Mouse (Mus musculus) liver, embryonic 12.5 days (tissue): Measurements from ENCODE around the gene Dnajc2. TPM values are rescaled to one million over a fixed set of nuclear protein-coding genes. Genes with fewer than 3 reads are reported as not detected.
"Not testable (repeated sequence)": the region's sequence is repeated elsewhere in the genome, so short reads cannot be mapped to it uniquely, and the experiment has no call there.

Source experiments
- ATAC-seq: fragments of 200-750 bp; cut with Nextera tagmentation; 2 replicates; pipeline ENCODE4 v1.8.0; 2017; ENCODE audit warnings: moderate number of reproducible peaks, mild to moderate bottlenecking, moderate library complexity
- H3K27ac ChIP-seq: fragments of 300-500 bp; sonication (generic); 2 replicates; pipeline ENCODE4 v1.5.1; 2016; ENCODE audit warnings: mild to moderate bottlenecking
- H3K27me3 ChIP-seq: fragments of 300-500 bp; sonication (generic); replicated peaks from 2 replicates; pipeline ENCODE4 v1.6.1; 2016; ENCODE audit warnings: mild to moderate bottlenecking, moderate library complexity
- H3K36me3 ChIP-seq: fragments of 300-500 bp; sonication (generic); 2 replicates; pipeline ENCODE4 v1.6.1; 2016; ENCODE audit warnings: mild to moderate bottlenecking, moderate library complexity
- H3K4me1 ChIP-seq: fragments of 300-500 bp; sonication (generic); 2 replicates; pipeline ENCODE4 v1.6.1; 2016
- H3K4me2 ChIP-seq: fragments of 300-500 bp; sonication (generic); 2 replicates; pipeline ENCODE4 v1.6.1; 2016; ENCODE audit warnings: mild to moderate bottlenecking, moderate library complexity
- H3K4me3 ChIP-seq: fragments of 300-500 bp; sonication (generic); 2 replicates; pipeline ENCODE4 v1.5.1; 2016; ENCODE audit warnings: mild to moderate bottlenecking, moderate library complexity
- H3K9ac ChIP-seq: fragments of 300-500 bp; sonication (generic); 2 replicates; pipeline ENCODE4 v1.6.1; 2016; ENCODE audit warnings: mild to moderate bottlenecking, moderate library complexity
- H3K9me3 ChIP-seq: fragments of 300-500 bp; sonication (generic); replicated peaks from 2 replicates; pipeline ENCODE4 v1.6.1; 2016; ENCODE audit warnings: mild to moderate bottlenecking, moderate library complexity
- WGBS: fragments of 180-500 bp; shearing (Covaris S2); methylation state at CpG from one replicate; pipeline ENCODE4 v1.1.7; 2016; ENCODE audit not compliant: insufficient replicate concordance; 5-methylcytosine and 5-hydroxymethylcytosine counted together
- polyA plus RNA-seq: library from polyadenylated mRNA; unstranded; fragments of >200 nt; fragmentation: Nextera tagmentation; extraction: Ambion mirVana; gene quantifications from 2 replicates; pipeline ENCODE4 v1.2.1, GENCODE M21; 2016

Gene Dnajc2
- polyA plus RNA-seq, 1 experiment from 2014 or later: 67.6 TPM

DNA sequence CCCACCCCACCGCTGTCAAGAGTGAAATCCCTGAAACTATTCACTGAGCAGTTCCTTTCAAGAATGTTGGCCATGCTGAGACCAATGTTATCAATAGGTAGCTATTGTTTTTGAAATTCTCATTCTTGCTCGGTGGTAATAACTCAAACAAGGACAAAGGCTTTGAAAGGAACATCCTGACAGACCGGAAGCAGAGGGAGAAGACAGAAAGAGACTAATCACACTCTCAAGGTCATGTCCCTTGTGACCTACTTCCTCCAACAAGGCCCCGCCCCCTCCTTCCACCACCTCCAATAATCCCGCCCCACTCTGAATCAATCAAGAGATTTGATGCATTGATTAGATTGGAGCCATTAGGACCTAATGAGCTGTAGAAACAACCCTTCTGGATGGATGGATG is 66.5 kb downstream of the Dnajc2 start:
- Histone ChIP-seq H3K4me2 (no peak overlapping the region), H3K9ac (no peak overlapping the region), H3K4me3 (no peak overlapping the region), H3K36me3 (no peaks in the 10 kb centered on the region), H3K9me3 (no peaks in the 10 kb centered on the region), H3K4me1 (no peaks in the 10 kb centered on the region), H3K27me3 (no peaks in the 10 kb centered on the region), H3K27ac (no peak overlapping the region)
- ATAC-seq: no peak
- WGBS: 71% methylated on average over 5 of the region's 5 CpGs

DNA sequence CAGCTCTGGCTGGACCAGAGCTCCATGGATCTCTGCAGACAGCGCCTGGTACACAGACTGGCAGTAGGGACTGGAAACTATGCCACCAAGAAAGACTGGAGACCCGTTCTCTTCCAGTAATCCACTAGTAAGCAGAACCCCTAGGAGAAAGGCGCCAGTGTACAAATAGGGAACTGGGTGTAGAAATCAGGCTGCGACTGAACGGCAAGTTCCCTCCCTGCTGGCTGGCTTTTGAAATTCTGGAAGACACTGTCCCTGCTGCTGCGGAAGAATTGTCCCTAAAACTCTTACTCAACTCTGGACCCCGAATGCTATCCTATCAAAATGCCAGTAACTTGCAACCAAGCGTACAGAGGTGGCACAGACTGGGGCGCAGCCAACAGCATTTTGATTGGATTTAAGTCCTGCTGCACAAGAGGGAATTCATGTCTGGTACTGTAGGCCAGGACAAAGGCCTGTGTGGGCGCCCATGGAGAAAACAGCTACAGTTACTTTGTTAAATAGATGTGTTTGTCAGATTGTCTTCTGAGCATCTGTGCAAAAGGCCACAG is 67.8 kb downstream of the Dnajc2 start:
- Histone ChIP-seq H3K9ac (no peak overlapping the region), H3K9me3 (no peaks in the 10 kb centered on the region), H3K4me2 (no peak overlapping the region), H3K27ac (no peak overlapping the region), H3K4me1 (no peaks in the 10 kb centered on the region), H3K27me3 (peaks cover 3% of the 10 kb centered on the region; the same call in 1 of the 2 replicates), H3K4me3 (no peak overlapping the region), H3K36me3 (no peaks in the 10 kb centered on the region)
- WGBS: 67% methylated on average over 10 of the region's 10 CpGs
- ATAC-seq: no peak

DNA sequence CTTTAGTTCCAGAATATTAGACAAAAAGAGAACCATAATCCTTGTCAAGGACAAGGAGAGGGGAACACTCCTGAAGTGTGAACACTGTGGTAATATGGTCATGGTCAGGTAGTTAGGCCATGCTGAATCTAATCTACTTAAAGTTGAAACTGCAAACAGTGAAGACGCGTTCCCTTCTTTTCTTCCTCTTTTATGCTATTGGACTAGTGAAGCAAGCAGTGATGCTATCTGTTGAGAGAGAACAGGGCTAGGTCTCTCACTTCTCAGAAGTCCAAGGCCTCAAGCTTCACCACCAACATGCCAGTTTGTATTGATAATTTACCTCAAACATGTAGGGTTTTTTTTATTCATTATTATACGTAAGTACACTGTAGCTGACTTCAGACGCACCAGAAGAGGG is 70.6 kb downstream of the Dnajc2 start:
- Histone ChIP-seq H3K27me3 (peaks cover 4% of the 10 kb centered on the region; the same call in 1 of the 2 replicates), H3K27ac (no peak overlapping the region), H3K9ac (no peak overlapping the region), H3K4me2 (no peak overlapping the region), H3K9me3 (no peaks in the 10 kb centered on the region), H3K4me1 (no peaks in the 10 kb centered on the region), H3K36me3 (no peaks in the 10 kb centered on the region), H3K4me3 (no peak overlapping the region)
- 63% methylated on average over 4 of the region's 4 CpGs for WGBS
- ATAC-seq: no peak

DNA sequence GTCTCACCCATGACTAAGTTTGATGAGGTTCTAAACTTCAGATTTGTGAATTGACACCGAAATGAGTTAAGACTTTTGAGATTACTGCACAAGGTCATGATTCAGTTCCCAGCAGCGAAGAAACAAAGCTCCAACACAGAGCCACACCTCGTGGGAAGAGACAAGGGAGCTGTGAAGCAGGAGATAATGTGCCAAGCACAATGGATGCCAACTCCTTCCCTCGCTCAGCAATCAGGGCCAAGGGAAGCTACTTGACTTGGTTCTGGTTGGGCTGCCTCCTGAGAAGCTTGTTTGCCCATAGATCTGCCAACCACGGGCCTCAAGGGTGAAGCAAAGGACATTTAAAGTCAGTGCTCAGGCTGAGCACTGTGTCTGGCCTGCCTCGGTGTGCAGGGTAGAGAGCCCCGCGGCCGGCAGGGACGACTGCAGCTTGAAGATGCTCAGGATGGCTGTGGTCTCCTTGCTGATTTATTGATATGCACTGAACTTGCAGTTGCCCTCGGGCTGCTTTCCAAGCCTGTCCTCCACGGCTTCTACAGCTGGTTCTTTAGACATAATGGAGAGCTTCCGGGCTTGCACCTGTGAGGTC is 72.8 kb downstream of the Dnajc2 start:
- no peaks in the 10 kb centered on the region for H3K4me1 ChIP-seq
- no peaks in the 10 kb centered on the region for H3K36me3 ChIP-seq
- ATAC-seq: no peak
- 64% methylated on average over 13 of the region's 13 CpGs for WGBS
- no peaks in the 10 kb centered on the region for H3K9me3 ChIP-seq
- no peak overlapping the region for H3K4me3 ChIP-seq
- H3K4me2 ChIP-seq: no peak overlapping the region
- H3K9ac ChIP-seq: no peak overlapping the region
- H3K27me3 ChIP-seq: peaks cover 4% of the 10 kb centered on the region; the same call in 1 of the 2 replicates
- H3K27ac ChIP-seq: no peak overlapping the region

DNA sequence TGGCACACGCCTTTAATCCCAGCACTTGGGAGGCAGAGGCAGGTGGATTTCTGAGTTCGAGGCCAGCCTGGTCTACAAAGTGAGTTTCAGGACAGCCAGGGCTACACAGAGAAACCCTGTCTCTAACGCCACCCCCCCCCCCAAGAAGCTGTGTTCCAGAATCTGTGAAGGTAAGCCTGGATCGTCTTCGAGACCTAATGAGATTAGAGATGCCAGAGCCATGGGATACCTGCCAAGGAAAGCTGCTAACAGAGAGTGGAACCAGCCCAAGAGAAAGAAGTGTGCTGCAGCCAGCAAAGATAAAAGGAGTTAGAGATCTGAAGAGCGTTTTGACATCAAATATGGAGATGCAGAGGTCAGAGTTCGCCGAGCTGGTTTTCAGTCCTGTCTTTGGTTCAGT is 77.0 kb downstream of the Dnajc2 start:
- H3K36me3 ChIP-seq, H3K27me3 ChIP-seq, ATAC-seq, H3K4me3 ChIP-seq, H3K9me3 ChIP-seq, H3K9ac ChIP-seq, H3K4me2 ChIP-seq, H3K4me1 ChIP-seq, H3K27ac ChIP-seq: not testable (repeated sequence)
- 71% methylated on average over 8 of the region's 8 CpGs for WGBS

Other genes with a start within 250 kb of the Dnajc2 start
- gene Lrrc17, start 241.7 kb downstream of the Dnajc2 start, polyA plus RNA-seq: 1.6 and 2.2 TPM in 2 replicates
- 0.06 and 0.23 TPM in 2 replicates for gene Fbxl13, start 139.6 kb downstream of the Dnajc2 start, polyA plus RNA-seq
- gene Armc10, start 139.4 kb downstream of the Dnajc2 start, polyA plus RNA-seq: 10.6 and 11.8 TPM in 2 replicates
- gene Napepld, start 83.9 kb downstream of the Dnajc2 start, polyA plus RNA-seq: 1.6 and 2.1 TPM in 2 replicates
- 49.2 and 53.7 TPM in 2 replicates for gene Pmpcb, start 48.1 kb downstream of the Dnajc2 start, polyA plus RNA-seq
- gene Psmc2, start within 50 bp of the Dnajc2 start, polyA plus RNA-seq: 188 and 189 TPM in 2 replicates
- gene Slc26a5, start 80.4 kb upstream of the Dnajc2 start, polyA plus RNA-seq: not detected in 2 replicates